Comparison of ENCODE assay signal across 9 mouse cellular contexts in the genomic region with DNA sequence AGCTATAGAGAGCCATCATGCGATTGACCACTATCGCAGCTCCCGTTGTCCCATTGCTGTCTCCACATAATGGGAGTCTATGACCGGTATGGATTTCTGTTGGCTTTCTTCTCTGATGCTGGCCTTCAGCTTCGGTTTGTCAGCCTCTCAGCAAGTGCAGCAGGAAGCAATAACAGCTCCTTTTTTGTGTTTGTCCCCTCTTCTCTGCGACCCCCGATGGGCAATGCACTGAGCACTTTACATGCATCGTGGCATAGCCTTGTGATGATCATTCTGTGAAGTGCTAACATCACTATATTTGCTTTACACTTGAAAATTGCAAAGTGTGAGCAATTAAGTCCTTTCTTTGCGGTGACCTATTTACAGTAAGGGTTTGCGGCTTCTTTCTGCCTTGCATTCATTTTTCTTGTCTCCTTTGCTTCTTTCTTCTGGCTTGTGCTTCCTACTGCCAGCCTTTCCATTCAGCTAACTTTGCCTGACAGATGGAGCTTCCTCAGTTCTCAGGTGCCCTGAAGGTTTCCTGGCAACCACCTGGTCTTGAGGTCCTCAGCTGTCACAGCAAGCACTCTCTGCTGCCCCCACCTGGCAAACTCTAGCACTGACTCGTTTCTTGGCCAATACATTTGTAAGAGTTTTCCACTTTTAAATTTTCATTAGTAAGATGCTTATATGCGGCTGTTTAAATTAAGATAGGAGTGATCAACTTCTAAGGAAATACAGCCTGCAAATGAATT.
DNase-seq lines count a peak whose midpoint lies in the region; ATAC-seq lines count a peak whose summit lies in the region.
"Had no signal": no experiment of that assay in that cellular context is flagged by ENCODE, and none has a peak within 500 bp of the region (broad histone marks: within the 10 kb centered on the region; RNA-seq: fewer than 3 reads in every experiment).

No protein-coding gene starts in this region.

- no peak overlapping the region for H3K4me2 ChIP-seq in forebrain, embryonic 12.5 days
- H3K4me2 ChIP-seq: limb, embryonic 12.5 days had no signal

- H3K4me1 ChIP-seq in forebrain, embryonic 10.5 days = peaks cover 3% of the 10 kb centered on the region; the same call in 1 of the 2 replicates
- H3K4me1 ChIP-seq in forebrain, embryonic 12.5 days = peaks cover 11% of the 10 kb centered on the region

- no peak overlapping the region for H3K27ac ChIP-seq in forebrain, embryonic 10.5 days
- no peak overlapping the region for H3K27ac ChIP-seq in forebrain, embryonic 12.5 days
- H3K27ac ChIP-seq: limb, embryonic 12.5 days had no signal

- DNase-seq in forebrain, embryonic 10.5 days (ENCODE audit: extremely low spot score, low spot score) = peak; percentile 54
- peak; percentile 71 for DNase-seq in NIH3T3 (ENCODE audit: low read depth)
- peak; percentile 96 for DNase-seq in cerebellum, adult 9-11 months
- peak; percentile 69 to 76 for DNase-seq in frontal cortex, postnatal 36 days (ENCODE audit: low spot score in 2 of 2)
- peak; percentile 24 for DNase-seq in large intestine, adult 2 months (ENCODE audit: low read depth, low spot score)
- peak; percentile 80 for DNase-seq in lung, postnatal 10 days
- peak; percentile 58 for DNase-seq in splenic B cell, adult 2 months (ENCODE audit: low read depth, low spot score)

- ATAC-seq in forebrain, embryonic 12.5 days (ENCODE audit: low FRiP score) = no peak; the same call in 1 of the 2 replicates

- H3K9me3 ChIP-seq in forebrain, embryonic 10.5 days = no peaks in the 10 kb centered on the region
- no peaks in the 10 kb centered on the region for H3K9me3 ChIP-seq in forebrain, embryonic 12.5 days
- H3K9me3 ChIP-seq: limb, embryonic 12.5 days had no signal

- H3K36me3 ChIP-seq in forebrain, embryonic 10.5 days (replicated peaks) = no peaks in the 10 kb centered on the region
- no peaks in the 10 kb centered on the region for H3K36me3 ChIP-seq in forebrain, embryonic 12.5 days (replicated peaks)
- no peaks in the 10 kb centered on the region for H3K36me3 ChIP-seq in splenic B cell, adult 2 months (ENCODE audit: control insufficient read depth, insufficient read depth, low read length, poor library complexity, severe bottlenecking)
- H3K36me3 ChIP-seq: limb, embryonic 12.5 days had no signal

- 85% methylated on average over 12 of the region's 12 CpGs for WGBS in forebrain, embryonic 10.5 days
- WGBS in forebrain, embryonic 12.5 days = 80% methylated on average over 12 of the region's 12 CpGs
- 80% methylated on average over 12 of the region's 12 CpGs for WGBS in large intestine, adult 2 months

- H3K9ac ChIP-seq in forebrain, embryonic 12.5 days = no peak overlapping the region
- H3K9ac ChIP-seq: limb, embryonic 12.5 days had no signal

- no peaks in the 10 kb centered on the region for H3K27me3 ChIP-seq in forebrain, embryonic 10.5 days (ENCODE audit: poor library complexity, severe bottlenecking)
- no peaks in the 10 kb centered on the region for H3K27me3 ChIP-seq in forebrain, embryonic 12.5 days
- H3K27me3 ChIP-seq in splenic B cell, adult 2 months (ENCODE audit: control insufficient read depth, insufficient read depth, low read length, poor library complexity, severe bottlenecking) = no peaks in the 10 kb centered on the region
- H3K27me3 ChIP-seq: limb, embryonic 12.5 days had no signal

- H3K4me3 ChIP-seq in forebrain, embryonic 10.5 days = no peak overlapping the region
- no peak overlapping the region for H3K4me3 ChIP-seq in forebrain, embryonic 12.5 days (replicated peaks)
- H3K4me3 ChIP-seq: limb, embryonic 12.5 days had no signal

Comparison
In these comparisons a context has a peak if more than half of its experiments do, and no peak if none do; other contexts are left out.
1. DNase-seq: peak in every context shown above with its lines; median percentile 96 in cerebellum, adult 9-11 months; 80 in lung, postnatal 10 days; 72 in frontal cortex, postnatal 36 days; 71 in NIH3T3; 58 in splenic B cell, adult 2 months; 54 in forebrain, embryonic 10.5 days; 24 in large intestine, adult 2 months.